Mouse (Mus musculus) lung, postnatal 14 days (tissue): ENCODE measurements around the gene Ppp6r1.

Experiments used
- DNase-seq: peaks from one replicate; pipeline ENCODE4 v3.0.0; 2021

Ppp6r1 gene

DNA sequence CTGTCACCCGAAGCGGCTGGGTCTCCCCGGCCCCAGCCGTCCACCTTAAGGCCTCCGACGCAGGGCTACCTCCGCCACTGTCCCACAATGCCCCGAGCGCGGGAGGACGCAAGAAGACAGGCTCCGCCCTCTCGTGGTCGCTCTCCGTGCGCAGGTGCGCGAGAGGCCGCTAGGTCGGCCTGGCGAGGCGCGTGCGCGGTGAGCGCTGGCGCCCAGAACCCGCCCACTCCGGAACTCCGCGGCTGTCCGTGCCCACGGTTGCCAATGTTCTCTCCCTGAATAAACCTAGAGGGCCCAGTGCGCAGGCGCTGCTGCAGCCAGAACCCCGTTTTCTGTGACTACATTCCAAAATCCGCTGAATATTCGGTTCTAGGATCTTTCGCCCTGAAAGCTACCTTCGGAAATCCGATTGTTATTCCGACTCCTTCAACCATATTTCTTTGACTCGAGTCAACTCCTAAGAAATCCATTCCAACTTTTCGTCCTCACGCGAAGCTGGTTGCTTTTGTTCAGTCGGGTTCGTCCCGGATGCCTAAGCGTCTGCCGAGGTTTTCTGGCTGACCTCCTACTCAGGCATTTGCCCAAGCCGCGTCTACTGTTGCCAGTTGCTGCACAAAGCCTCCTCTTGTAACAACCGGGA is at the start of gene Ppp6r1:
TSS of gene Ppp6r1 (minus strand) at position 108 of the 640 bp plus-strand sequence.
- DNase-seq: peak; percentile 97

DNA sequence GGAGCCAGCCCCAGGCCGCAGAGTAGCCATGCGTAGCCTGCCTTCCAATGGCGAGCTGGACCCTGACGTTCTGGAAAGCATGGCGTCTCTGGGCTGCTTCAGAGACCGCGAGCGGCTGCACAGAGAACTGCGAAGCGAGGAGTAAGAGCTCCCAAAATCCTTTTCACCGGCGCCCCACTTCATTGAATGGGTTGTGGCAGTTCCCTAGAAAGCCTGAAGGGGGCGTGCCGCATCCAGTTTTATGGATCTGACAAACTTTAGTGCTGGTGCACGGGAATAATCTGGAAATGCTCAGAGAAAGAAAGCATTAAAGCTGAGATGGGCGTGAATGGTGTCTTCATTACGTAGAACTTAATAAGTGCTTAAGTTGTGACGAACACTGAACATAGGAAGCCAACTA is 46.3 kb upstream of the Ppp6r1 start:
- peak; percentile 58 for DNase-seq

DNA sequence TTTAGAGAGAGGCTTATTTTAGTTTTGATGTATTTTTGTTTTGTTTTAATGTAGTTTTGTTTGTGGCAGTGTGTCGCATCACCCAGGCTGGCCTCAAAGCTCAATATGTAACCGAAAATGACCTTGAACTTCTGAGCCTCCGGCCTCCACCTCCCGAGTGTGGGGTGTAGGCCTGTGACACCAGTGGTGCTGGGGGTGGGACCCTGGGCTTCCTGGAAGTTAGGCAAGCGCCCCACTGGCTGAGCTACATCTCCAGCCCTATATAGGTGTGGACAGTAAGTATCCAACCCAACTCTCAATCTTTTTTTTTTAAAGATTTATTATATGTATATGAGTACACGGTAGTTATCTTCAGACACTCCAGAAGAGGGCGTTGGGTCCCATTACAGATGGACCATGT is 44.4 kb upstream of the Ppp6r1 start:
- no peak for DNase-seq

DNA sequence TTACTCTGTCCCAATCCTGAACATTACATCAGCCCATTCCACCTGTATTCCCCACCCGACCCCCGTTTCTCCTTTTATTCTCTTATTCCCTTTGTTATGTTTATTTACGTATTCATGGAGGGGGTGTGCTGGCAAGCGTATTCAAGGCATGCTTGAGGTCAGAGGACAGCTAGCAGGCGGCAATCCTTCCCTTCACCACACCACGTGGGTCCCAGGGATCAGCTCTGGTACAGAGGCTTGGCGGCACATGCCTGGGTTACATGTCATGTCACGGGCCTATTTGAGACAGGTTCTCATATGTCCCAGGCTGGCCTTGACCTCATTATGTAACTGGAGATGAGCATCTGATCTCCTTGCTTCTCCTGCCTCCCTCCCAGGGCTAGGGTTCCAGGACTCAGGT is 43.5 kb upstream of the Ppp6r1 start:
- no peak for DNase-seq

DNA sequence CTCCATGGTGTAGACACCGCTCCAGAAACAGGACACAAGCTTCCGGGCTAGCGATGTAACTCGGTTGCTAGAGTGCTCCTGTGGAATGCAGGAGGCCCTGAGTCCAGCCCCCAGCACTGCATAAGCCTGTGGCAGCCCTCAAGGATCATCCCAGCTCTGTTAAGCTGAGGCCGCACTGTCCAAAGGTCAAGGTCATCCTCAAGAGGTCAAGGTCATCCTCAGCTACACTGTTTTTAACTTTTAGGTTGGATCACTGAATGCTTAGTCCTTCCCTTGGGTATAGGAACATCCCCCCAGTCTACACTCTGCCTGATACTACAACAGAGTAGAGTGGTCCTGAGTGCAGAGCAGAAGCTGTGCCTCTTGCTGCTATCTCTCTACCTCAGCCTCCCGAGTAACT is 34.2 kb upstream of the Ppp6r1 start:
- no peak for DNase-seq

DNA sequence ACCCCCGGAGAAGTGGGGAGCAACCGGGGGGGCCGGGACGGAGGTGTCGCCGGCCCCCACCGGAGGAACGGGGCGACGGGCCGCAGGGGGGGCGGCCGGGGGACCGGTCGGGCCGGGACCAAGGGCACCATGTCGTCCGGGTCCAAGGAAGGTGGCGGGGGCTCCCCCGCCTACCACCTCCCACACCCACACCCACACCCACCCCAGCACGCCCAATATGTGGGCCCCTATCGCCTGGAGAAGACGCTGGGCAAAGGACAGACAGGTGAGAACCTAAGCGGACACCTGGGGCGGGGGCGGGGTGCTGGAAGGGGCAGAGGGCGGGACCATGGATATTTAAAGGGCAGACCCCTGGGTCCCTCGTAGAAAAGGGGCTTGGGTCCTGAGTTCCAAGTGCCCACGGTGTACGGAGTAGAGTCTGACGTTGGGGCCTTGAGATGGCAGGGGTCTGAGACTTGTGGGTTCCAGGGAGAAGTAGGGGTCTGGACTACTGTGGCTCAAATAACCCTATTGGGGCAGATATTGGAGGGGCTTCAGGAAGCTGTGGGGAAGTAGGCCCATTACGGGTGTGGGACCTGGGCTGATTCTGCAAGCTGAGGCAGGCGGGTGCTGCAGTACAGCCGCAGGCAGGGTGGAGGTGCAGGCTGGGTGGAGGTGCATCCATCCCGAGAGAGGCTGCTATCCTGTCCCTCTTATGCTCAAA is 32.3 kb upstream of the Ppp6r1 start:
- no peak for DNase-seq

DNA sequence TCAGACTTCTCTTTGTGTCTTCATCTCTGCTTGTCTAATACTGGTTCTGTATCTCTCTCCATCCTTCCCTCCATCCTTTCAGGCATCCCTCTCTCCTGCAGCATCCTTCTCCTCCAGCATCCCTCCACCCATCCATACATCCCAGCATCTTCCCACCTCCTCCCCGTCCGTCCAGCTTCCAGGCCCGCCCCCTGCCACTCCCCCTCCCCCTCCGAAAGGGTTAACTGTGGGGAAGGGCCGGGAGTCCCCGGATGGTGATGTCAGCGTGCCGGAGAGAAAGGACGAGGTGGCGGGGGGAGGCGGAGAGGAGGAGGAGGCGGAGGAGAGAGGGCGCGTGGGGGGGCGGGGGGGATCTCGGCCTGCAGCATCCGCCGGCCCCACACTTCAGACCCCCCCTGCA is 31.6 kb upstream of the Ppp6r1 start, which contains the start of gene Brsk1:
TSS of gene Brsk1 (plus strand) at position 218 of the 400 bp plus-strand sequence.
- DNase-seq: peak; percentile 46

DNA sequence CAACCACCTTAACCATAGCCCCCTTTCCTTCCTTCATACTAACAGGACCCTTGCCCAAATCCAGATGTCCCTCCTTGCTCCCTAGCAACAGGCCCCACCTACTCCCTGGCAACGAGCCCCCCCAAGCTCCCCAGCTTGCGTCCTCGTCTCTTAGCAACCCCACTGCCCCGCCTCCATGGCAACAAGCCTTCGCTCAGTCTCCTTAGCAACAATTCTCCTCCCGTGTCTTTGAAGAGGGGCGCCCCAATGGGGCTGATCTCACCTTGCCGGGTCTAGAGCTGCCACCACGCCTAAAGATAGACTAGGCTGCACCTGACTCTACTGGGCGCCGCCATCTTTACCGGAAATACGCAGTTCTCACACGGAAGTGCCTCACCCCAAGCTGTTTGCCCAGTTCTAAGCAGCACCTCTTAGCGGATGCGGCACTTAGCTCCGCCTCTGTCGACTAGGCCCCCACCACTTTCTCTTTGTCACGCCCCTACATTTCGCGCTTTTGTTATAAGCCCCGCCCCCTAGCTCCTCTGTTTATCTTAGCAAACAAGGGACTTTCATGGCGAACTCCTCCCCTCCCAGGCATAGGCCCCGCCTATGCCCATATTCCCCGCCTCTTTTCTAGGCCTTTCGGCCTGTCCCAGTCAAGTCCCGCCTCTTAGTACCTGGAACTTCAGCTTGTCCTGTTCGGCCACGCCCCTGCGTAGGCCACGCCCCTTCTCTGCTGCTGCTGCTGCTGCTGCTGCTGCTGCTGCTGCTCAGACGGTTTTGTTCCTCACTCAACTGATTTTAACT is 26.0 kb upstream of the Ppp6r1 start, which contains the start of gene Hspbp1:
TSS of gene Hspbp1 (minus strand) at position 437 of the 786 bp plus-strand sequence.
- peak; percentile 93 for DNase-seq

DNA sequence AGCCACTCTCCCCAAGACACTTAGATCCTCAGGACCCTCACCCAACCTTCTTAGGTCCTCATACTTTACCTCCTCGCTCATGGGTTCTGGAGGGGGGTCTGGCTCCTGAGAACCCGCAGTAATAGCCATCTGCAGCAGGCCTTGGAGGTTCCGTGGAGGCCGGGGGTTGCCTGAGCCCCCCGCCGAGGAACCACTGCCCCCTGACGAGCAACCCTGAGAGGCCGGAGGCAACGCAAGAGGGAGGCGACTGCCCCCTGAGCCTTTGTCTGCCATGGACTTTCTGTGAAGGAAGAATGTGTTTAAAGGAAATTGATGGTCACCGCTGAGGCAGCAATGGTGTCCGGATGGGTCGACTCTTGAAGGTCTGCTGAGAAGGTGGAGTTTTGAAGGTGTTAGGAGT is 25.4 kb upstream of the Ppp6r1 start:
- no peak for DNase-seq

DNA sequence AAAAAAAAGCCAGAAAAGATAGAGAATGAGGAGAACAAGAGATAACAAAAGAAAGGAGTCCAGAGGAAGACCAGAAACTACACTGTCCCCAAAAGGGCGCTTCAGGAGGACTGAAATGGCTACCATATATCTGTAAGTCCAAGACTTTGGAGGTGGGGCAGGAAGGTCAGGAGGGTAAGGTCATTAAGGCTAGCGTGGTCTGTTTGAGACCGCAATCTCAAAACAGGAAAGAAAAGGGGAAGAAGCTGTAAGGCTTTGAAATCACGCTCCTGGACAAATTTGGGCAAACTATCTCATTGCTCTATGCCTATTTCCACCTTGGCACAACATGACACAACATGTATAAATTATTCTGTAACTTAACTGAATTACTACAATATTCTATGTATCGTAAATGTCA is 24.5 kb upstream of the Ppp6r1 start:
- DNase-seq: no peak

DNA sequence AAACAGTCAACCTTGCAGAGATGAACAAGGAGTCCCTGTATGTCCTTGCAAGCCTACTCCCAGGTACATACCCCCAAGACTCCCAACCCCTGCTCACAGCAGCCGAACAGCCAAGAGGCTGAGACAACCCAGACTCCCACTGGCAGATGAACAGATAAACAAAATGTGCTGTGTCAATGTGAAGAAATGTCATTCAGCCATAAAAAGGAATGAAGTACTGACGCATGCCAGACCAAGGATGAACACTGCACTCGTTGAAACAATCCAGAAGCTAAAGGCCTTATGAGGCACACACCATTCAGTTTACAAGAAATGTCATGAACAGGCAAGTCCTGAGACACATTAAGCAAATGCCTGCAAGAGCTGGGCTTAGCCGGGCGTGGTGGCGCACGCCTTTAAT is 16.4 kb upstream of the Ppp6r1 start:
- DNase-seq: no peak

DNA sequence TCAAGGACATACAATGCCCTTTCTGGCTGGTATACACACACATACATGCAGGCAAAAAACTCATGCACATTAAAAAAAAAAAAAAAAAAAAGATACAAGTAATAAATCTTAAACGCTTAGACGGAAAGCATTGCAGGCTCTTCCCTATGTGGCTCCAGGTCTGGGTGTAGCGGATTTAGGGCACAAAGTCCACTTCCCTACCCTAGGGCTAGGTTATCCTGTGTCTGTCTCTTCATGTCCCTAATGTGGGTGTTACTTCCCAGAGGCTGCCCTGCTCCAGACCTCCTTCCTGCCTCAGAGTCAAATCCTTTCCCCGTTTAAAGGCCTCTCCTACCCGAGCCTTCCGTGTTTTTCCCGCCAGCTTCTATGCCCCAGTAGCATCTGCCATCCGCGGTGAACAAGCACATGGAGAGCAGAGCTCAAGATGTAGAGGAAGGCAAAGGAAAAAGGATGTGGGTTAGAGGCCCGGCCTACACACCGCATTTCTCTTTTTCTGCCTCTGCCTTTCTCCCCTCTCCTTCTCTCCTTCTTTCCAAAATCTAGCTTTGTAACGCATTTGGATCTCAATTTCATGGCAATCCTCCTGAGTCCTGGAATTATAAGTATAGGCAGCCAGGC is 15.4 kb upstream of the Ppp6r1 start:
- no peak for DNase-seq

DNA sequence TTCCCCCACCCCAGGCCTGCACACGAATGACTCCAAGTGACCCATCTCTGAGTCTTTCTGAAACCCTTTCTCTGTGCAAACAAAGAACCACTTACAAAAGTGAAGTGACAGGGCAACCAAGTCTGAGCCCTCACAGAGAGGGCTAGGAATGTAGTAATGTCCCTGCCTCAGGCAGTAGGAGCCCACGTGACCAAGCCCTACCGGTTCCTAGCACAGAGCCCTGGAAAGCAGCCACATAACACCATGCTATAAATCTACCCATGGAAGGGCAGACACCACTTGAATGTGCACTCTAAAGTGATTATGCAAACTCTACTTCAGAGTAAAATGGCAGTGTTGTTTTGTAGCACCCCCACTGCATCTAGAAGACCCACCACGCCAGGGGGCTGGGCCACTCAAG is 13.1 kb upstream of the Ppp6r1 start:
- DNase-seq: peak; percentile 33

DNA sequence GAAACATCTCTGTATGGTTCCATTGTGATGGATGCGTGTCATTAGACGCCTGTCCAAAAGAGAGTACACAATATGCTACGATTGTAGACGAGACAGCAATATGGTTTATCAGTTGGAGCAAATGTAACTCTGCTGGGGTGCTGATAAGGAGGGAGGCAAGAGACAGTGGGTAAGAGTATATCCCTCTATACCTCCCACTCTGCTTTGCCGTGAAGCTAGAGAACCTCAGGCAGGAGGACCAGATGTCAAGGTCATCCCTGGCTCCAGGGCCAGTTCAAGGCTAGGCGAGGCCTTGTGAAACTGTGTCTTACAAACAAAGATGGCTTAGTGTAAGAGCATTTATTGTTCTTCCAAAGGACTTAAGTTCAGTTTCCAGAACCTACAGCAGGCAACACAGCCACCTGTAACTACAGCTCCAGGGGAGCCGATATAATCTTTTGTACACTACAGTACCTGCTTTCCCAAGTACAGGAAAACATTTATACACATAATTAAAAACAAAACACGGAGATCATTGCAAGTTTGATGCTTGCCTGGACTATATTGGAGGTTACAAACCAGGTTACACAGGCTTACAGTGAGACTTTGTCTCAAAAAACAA is 11.9 kb upstream of the Ppp6r1 start:
- DNase-seq: no peak

DNA sequence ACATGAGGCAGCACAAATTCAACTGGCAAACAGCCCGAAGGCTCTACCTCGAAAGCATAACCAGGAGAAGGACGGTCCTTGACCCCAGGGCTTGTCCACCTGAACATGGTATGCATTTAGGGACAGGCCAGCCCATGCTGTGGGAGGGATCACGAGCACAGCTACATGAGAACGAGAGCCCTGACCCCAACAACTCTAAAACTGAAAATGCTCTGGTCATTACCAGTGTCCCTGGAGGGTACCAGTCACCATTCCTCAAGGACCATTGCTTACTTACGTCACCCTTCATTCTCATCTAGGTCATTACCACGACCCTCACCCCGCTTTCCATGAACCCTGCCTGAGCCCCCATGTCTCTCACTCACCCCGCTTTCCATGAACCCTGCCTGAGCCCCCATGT is 10.3 kb upstream of the Ppp6r1 start:
- no peak for DNase-seq

DNA sequence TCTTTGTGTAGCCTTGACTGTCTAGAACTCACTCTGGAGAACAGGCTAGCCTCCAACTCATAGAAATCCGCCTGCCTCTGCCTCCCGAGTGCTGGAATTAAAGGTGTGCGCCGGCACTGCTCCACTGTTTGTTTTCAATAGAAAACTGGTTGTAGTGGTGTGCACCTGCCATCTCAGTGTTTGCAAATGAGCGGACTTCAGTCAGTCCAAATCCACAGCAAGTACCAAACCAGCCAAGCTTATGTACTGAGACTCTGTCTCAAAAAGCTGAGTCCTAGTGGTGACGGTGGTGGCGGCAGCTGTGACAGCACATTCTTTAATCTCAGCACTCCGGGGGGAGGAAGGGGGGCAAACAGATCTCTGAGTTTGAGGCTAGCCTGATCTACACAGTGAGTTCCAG is 9.7 kb upstream of the Ppp6r1 start:
- DNase-seq: no peak

DNA sequence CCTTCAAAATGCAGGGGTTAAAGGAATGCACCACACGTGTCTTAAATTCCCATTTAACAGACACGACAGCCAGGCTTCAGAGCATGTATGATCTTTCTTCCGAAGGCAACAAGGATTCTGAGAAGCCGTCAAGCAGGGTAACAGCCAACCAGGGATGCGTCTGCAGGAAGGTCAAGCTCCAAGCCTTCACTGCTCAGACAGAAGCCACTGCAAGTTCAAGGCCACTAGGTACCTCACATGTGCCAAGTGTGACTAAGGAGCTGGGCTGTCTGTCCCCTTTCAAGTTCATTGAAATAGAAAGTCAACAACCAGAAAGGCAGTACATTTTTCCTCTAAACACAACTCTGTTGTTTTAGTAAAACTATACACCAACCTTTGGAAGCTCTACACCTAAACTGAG is 8.1 kb upstream of the Ppp6r1 start:
- DNase-seq: no peak

DNA sequence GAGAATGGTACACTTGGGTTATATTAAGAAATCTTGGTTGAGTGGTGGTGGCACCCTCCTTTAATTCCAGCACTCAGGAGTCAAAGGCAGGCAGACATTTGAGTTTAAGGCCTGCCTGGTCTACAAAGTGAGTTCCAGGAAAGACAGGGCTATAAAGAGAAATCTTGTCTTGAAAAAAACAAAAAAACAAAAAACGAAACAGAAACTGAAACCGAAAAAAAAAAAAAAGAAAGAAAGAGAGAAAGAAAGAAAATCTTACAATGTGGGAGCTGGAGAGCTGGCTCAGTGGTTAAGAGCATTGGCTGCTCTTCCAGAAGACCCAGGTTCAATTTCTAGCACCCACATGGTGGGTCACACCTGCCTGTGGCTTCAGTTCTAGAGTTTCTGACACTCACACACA is 4.9 kb upstream of the Ppp6r1 start:
- DNase-seq: no peak

DNA sequence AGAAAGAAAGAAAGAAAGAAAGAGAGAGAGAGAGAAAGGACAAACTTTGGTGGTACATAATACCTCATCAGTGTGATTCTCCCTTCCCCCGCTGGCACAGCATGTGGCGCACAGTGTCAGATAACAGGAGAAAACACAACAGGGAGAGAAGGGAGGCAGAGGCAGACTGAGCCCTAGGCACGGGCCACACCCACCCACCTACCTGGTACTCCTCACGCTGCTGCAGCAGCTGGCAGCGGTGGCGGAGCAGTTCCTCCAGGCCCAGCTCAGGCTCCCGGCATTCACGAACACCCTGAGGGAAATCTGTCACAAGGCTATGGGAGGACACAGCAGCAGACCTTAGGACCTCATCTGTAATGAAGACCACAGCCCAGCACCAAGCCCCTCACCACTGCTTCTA is 4.4 kb upstream of the Ppp6r1 start:
- no peak for DNase-seq

DNA sequence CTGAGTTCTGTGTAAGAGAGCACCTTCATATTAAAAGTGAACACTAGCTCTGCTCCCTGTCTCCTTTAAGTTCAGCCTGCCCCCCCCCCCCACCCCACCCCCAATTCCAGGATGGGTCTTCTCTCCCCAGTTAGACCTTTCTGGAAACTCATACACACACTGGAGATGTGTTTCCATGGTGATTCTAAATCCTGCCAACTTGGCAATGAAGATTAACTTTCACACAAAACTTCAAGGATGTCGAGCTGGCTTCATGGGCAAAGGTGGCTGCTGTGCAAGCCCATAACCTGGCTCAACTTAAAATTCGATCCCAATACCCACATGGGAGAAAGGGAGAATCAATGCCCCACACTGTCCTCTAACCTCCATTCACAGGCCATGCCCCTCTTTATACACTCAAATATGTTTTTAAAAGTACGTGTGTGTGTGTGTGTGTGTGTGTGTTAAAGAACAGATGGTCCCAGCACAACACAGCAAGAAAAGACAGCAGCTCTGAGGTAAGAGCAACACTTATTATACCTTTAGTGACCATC is 1.2 kb upstream of the Ppp6r1 start:
- DNase-seq: no peak

DNA sequence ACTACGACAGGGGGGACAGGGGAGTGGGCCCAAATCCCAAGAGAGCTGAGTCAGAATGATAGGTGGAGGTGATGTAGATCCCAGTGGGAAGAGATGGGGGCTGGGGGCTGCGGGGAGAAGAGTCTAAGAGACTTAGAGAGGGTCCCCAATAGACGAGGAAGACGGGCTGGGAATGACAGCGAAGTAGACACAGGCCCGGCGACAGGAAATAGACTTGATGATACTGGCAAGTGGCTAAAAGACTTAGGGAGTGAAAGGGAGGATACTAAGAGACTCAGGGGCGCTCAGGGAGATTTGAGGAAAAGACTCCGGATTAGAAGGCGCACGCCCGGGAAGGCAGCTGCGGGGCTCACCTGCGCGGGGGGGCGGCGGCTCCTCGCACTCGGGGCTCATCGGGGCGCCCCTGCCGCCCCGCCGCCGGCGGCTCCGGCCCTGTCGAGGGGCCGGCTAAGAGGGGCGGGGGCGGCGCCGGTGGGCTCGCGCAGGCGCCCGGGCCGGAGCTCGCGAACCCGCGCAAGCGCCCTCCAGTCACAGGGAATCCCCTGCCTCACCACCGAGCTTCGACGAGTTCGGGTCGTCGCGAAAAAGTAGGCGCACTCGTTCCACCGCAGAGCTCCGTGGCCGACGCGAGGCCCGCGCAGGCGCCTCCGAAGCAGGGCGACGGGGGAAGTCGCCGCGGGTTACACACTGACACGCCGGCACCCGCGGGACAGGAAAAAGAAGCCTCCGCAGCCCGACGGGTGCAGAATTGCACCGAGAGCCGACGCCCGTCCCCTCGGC is 501 bp downstream of the Ppp6r1 start:
- no peak for DNase-seq
